Mouse (Mus musculus): Measurements from ENCODE around the gene Tigd2. TPM values are rescaled to one million over a fixed set of nuclear protein-coding genes. Genes with fewer than 3 reads are reported as not detected.
"Not testable (repeated sequence)": the region's sequence is repeated elsewhere in the genome, so short reads cannot be mapped to it uniquely, and the experiment has no call there.

The Tigd2 gene
- 11.0 and 11.4 TPM in 2 replicates for polyA plus RNA-seq (2015; fragmentation: Nextera tagmentation; extraction: Ambion mirVana)

DNA sequence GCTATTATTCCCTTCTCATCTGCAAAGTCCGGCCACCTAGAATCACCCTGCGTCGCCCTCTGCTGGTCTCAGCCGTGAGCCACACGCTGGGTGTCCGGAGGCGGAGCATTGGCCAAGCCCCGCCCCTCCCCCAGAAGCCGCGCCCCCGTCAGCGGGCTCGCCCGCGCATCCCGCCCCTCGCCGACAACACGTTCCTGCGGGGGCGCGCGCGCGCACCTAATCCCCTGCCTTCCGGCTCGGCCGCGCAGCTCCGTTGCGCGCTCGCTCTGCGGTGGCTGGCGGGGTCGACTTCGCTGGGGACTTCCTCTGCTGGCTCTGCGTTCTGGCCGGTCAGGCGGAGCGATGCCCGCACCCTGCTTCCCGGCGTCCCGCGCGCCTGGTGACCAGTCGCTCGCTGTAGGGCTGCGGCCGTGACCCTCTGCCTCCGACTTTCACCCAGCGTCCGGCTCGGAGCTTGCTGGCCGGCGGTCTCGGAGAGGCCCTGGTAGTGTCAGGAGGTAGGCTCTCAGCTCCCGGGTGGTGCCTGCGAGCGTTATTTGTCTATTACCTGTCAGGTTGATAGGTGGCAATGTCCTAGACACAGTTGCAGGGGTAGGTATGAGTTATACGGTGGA, at the start of gene Tigd2:
TSS of gene Tigd2 (plus strand) at position 186 of the 614 bp plus-strand sequence.
- peak within 1 kb of the TSS; percentile 84 for H3K9ac ChIP-seq
- H3K9me3 ChIP-seq, result no peaks in the 10 kb centered on the region
- H3K36me3 ChIP-seq, result no peaks in the 10 kb centered on the region
- peak within 1 kb of the TSS; percentile 65 for H3K4me2 ChIP-seq (replicated peaks)
- no peaks in the 10 kb centered on the region for H3K27me3 ChIP-seq (replicated peaks)
- ATAC-seq, result peak; percentile 97
- no peaks in the 10 kb centered on the region for H3K4me1 ChIP-seq (replicated peaks)
- peak within 1 kb of the TSS; percentile 76 for H3K27ac ChIP-seq
- under 1% methylated on average over 61 of the region's 62 CpGs for WGBS
- H3K4me3 ChIP-seq (replicated peaks), result peak within 1 kb of the TSS; percentile 79

DNA sequence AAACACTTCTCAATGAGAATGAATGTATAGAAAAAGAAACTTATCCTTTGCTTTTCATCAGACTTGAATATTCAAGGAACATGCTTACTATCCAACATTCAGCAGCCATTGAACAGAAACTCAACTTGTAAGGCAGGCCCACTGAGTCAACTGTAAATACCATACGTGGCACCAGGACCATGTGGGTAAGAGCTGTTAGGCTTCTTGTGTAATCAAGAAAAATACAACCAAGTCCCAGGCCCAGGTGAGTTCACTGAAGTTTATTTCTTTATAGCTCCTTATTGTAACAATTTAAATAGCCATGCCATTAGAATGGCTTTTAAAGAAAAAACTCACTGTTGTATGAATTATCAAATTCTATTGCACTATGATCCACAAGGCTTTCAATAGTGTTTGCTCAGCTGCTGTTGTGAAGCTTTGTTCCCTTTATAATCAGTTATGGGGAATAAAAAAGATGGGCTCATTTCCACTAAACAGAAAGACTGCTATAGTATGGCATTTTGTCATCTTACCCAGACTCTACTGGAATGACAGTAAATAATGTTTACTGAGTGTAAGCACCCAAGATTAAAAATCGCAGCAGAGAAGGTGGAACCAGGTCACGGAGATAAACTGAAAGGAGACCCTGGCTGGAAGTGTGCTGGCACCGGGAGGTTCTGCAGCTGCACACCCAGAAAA, 46.7 kb upstream of the Tigd2 start:
- Histone ChIP-seq H3K9me3 (no peaks in the 10 kb centered on the region), H3K36me3 (no peaks in the 10 kb centered on the region), H3K4me2 (replicated peaks) (no peak overlapping the region), H3K4me3 (replicated peaks) (no peak overlapping the region), H3K27ac (no peak overlapping the region), H3K4me1 (replicated peaks) (no peaks in the 10 kb centered on the region), H3K9ac (no peak overlapping the region), H3K27me3 (replicated peaks) (no peaks in the 10 kb centered on the region)
- 49% methylated on average over 4 of the region's 4 CpGs for WGBS
- peak; percentile 84 for ATAC-seq

GRCm38 (mm10) chr6:59162887-59163286, 45.8 kb upstream of the Tigd2 start:
- H3K36me3 ChIP-seq, result no peaks in the 10 kb centered on the region
- no peak overlapping the region for H3K9ac ChIP-seq
- no peak overlapping the region for H3K27ac ChIP-seq
- H3K4me2 ChIP-seq (replicated peaks), result no peak overlapping the region
- WGBS, result 69% methylated on average over 2 of the region's 2 CpGs
- no peak for ATAC-seq
- no peak overlapping the region for H3K4me3 ChIP-seq (replicated peaks)
- H3K4me1 ChIP-seq (replicated peaks), result no peaks in the 10 kb centered on the region
- no peaks in the 10 kb centered on the region for H3K27me3 ChIP-seq (replicated peaks)
- H3K9me3 ChIP-seq, result no peaks in the 10 kb centered on the region

DNA sequence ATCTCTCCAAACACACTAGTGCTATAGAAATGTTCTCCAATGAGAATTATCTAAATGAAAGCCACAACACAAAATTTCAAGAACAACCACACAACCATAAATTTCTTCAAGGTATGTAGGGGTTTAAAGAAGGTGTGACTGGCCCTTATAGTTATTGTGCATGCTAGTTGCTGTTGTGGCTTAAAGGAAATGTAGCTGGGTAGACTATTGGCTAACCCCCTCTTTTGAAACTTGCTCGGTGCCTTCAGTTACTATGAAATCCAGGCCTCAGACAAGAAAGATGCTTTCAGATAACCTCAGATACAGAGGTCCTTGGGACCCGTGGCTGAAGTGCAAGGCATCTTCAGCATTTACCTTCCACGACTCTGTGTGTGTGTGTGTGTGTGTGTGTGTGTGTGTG, 45.3 kb upstream of the Tigd2 start:
- H3K4me2 ChIP-seq (replicated peaks), result no peak overlapping the region
- no peak overlapping the region for H3K27ac ChIP-seq
- H3K27me3 ChIP-seq (replicated peaks), result no peaks in the 10 kb centered on the region
- H3K36me3 ChIP-seq, result no peaks in the 10 kb centered on the region
- 74% methylated on average over 3 of the region's 3 CpGs for WGBS
- no peak for ATAC-seq
- no peak overlapping the region for H3K9ac ChIP-seq
- no peak overlapping the region for H3K4me3 ChIP-seq (replicated peaks)
- no peaks in the 10 kb centered on the region for H3K4me1 ChIP-seq (replicated peaks)
- H3K9me3 ChIP-seq, result no peaks in the 10 kb centered on the region

DNA sequence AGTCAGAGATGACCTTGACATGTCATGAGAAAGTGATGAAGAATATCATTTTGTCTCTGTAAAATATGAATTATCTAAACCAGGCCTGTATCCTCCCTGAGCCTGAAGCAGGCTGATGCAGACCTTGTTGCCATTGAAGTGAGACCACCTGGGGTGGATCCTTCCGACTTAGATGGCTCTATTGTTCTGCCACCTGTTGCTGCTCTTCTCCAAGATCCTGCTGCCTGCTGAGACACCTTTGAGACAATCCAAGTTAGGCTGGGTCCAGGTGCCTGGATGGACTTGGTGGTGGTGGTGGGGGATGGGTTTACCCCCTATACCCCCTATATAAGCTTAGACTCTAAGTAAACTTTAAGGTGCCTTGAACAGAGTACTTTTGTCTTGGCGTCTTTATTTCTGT, 39.7 kb upstream of the Tigd2 start:
- no peaks in the 10 kb centered on the region for H3K4me1 ChIP-seq (replicated peaks)

GRCm38 (mm10) chr6:59171230-59171629, 37.4 kb upstream of the Tigd2 start:
- ATAC-seq, result peak; percentile 98
- WGBS, result 52% methylated on average over 3 of the region's 3 CpGs
- Histone ChIP-seq H3K27ac (no peak overlapping the region), H3K4me3 (replicated peaks) (no peak overlapping the region), H3K4me1 (replicated peaks) (no peaks in the 10 kb centered on the region), H3K9me3 (no peaks in the 10 kb centered on the region), H3K27me3 (replicated peaks) (no peaks in the 10 kb centered on the region), H3K4me2 (replicated peaks) (no peak overlapping the region), H3K36me3 (no peaks in the 10 kb centered on the region), H3K9ac (no peak overlapping the region)

More for the DNA sequence above, 39.7 kb upstream of the Tigd2 start:
- Histone ChIP-seq H3K9ac (no peak overlapping the region), H3K4me2 (replicated peaks) (no peak overlapping the region), H3K36me3 (no peaks in the 10 kb centered on the region), H3K9me3 (no peaks in the 10 kb centered on the region), H3K27me3 (replicated peaks) (no peaks in the 10 kb centered on the region), H3K27ac (no peak overlapping the region), H3K4me3 (replicated peaks) (no peak overlapping the region)
- no peak for ATAC-seq
- 39% methylated on average over 2 of the region's 2 CpGs for WGBS

DNA sequence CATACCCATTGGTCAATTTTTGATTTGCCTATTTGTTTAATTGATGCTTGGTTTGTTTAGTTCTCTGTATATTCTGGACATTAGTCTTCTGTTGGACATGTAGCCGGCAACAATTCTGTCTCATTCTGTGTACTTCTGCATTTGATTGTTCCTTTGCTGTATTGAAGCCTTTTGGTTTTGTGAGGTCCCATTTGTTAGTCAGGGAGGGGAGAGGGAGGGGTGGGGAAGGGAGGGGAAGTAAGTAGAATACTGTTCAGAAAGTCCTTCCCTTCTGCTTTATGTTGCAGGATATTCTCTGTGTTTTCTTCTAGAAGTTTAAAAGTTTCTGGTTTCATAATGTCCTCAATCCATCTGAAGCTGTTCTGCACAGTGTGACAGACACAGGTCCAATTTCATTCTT, 34.7 kb upstream of the Tigd2 start:
- no peak overlapping the region for H3K4me2 ChIP-seq (replicated peaks)
- H3K4me1 ChIP-seq (replicated peaks), result no peaks in the 10 kb centered on the region
- no peaks in the 10 kb centered on the region for H3K36me3 ChIP-seq
- ATAC-seq, result no peak
- WGBS, result 68% methylated on average over 1 of the region's 1 CpGs
- no peaks in the 10 kb centered on the region for H3K9me3 ChIP-seq
- H3K4me3 ChIP-seq (replicated peaks), result no peak overlapping the region
- no peaks in the 10 kb centered on the region for H3K27me3 ChIP-seq (replicated peaks)
- no peak overlapping the region for H3K9ac ChIP-seq
- no peak overlapping the region for H3K27ac ChIP-seq

- 85% methylated on average over 3 of the region's 3 CpGs for WGBS
- H3K4me3 ChIP-seq (replicated peaks), result no peak overlapping the region
Measured at GRCm38 (mm10) chr6:59178051-59178450, 30.6 kb upstream of the Tigd2 start.

GRCm38 (mm10) chr6:59180376-59180996, 28.2 kb upstream of the Tigd2 start:
- Histone ChIP-seq H3K27me3 (replicated peaks) (no peaks in the 10 kb centered on the region), H3K4me3 (replicated peaks) (no peak overlapping the region), H3K4me1 (replicated peaks) (no peaks in the 10 kb centered on the region), H3K27ac (no peak overlapping the region), H3K9ac (no peak overlapping the region), H3K4me2 (replicated peaks) (no peak overlapping the region), H3K9me3 (no peaks in the 10 kb centered on the region), H3K36me3 (no peaks in the 10 kb centered on the region)
- 0 out of 2 replicates have a peak, but pooled peaks have one; percentile 61 for ATAC-seq
- 37% methylated on average over 7 of the region's 7 CpGs for WGBS

More at GRCm38 (mm10) chr6:59178051-59178450, 30.6 kb upstream of the Tigd2 start:
- Histone ChIP-seq H3K4me2 (replicated peaks) (no peak overlapping the region), H3K9me3 (no peaks in the 10 kb centered on the region), H3K9ac (no peak overlapping the region), H3K4me1 (replicated peaks) (no peaks in the 10 kb centered on the region), H3K27ac (no peak overlapping the region), H3K27me3 (replicated peaks) (no peaks in the 10 kb centered on the region), H3K36me3 (no peaks in the 10 kb centered on the region)
- ATAC-seq, result peak; percentile 92

GRCm38 (mm10) chr6:59185010-59185699, 23.5 kb upstream of the Tigd2 start:
- Histone ChIP-seq H3K36me3 (no peaks in the 10 kb centered on the region), H3K4me2 (replicated peaks) (no peak overlapping the region), H3K4me3 (replicated peaks) (no peak overlapping the region), H3K4me1 (replicated peaks) (no peaks in the 10 kb centered on the region), H3K27me3 (replicated peaks) (no peaks in the 10 kb centered on the region), H3K9me3 (no peaks in the 10 kb centered on the region), H3K9ac (no peak overlapping the region), H3K27ac (no peak overlapping the region)
- WGBS, result 51% methylated on average over 13 of the region's 13 CpGs
- peak; percentile 53; the same call in 1 of the 2 replicates for ATAC-seq

DNA sequence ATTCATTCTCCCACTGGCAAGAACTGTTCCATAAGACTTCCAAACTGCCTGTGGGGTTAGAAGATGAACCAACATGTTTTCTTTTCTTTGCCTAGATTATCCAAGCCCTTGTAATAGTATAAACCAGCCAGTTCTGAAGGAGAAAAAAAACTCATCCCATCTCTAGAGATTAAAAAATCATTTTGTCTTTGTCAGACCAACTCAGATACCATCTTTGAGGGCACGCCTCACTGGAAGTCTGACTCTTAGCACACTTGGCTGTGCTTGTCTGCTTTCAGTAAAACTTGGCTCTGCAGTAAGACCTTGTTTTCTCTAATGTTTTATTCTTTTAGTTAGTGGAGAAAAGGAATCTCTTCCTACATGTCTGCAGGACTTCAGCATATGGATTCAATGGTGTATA, 18.7 kb upstream of the Tigd2 start:
- no peak for ATAC-seq
- H3K4me2 ChIP-seq (replicated peaks), result no peak overlapping the region
- H3K9me3 ChIP-seq, result no peaks in the 10 kb centered on the region
- no peaks in the 10 kb centered on the region for H3K4me1 ChIP-seq (replicated peaks)
- no peaks in the 10 kb centered on the region for H3K27me3 ChIP-seq (replicated peaks)
- WGBS, result 81% methylated on average over 1 of the region's 1 CpGs
- no peaks in the 10 kb centered on the region for H3K36me3 ChIP-seq
- no peak overlapping the region for H3K4me3 ChIP-seq (replicated peaks)
- no peak overlapping the region for H3K27ac ChIP-seq
- H3K9ac ChIP-seq, result no peak overlapping the region

GRCm38 (mm10) chr6:59194518-59194917, 14.2 kb upstream of the Tigd2 start:
- not testable (repeated sequence) for H3K27me3 ChIP-seq (replicated peaks); H3K9me3 ChIP-seq; H3K9ac ChIP-seq; ATAC-seq; H3K36me3 ChIP-seq; H3K4me3 ChIP-seq (replicated peaks); H3K27ac ChIP-seq; H3K4me1 ChIP-seq (replicated peaks); H3K4me2 ChIP-seq (replicated peaks)
- WGBS, result 76% methylated on average over 3 of the region's 3 CpGs
